Mouse (Mus musculus) cerebellum, adult 11-12 months (tissue): ENCODE results near the gene Hils1.
"Not testable (repeated sequence)": the region's sequence is repeated elsewhere in the genome, so short reads cannot be mapped to it uniquely, and the experiment has no call there.

Experiments used
- DNase-seq: peaks from one replicate; pipeline ENCODE4 v3.0.0; 2022

Gene Hils1

GRCm38 (mm10) chr11:94957693-94958064, 9.7 kb upstream of the Hils1 start:
- DNase-seq, result no peak

DNA sequence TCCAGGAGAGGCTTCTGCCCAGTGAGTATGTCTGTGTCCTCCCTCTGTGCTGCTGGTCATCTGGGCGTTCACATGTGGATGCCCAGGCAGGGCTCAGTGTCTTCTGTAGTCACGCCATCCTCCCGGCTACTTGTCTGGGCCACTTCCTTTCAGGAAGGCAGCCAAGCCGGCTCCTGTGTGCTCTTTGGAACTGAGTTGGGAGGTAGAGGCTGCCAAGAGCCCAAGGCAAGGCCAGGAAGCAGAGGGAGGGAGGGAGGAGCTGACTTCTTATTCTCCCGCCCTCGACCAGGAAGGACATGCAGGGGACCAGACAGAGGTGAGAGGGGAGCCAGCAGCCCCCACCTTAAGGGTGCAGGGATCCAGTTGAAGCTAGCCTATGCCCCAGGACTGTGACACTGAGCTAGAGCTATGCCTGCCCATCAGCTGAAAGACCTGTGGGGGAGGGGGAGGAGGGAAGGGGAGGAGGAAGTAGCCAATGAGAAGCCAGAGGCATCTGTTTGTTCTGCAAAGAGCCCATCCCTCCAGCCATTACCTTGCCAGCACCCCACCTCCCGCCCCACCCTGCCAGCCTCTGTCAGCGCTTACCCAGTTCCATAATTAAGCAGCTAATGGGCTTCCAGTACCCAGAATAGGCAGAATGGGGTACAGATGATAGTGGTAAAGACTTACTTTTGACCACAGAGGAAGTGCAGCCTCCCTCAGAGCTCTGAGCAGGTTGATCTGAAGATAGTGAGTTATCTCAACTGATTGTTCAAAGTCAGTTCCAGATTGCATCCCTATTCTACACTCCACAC, 9.1 kb upstream of the Hils1 start:
- DNase-seq, result peak; percentile 62

DNA sequence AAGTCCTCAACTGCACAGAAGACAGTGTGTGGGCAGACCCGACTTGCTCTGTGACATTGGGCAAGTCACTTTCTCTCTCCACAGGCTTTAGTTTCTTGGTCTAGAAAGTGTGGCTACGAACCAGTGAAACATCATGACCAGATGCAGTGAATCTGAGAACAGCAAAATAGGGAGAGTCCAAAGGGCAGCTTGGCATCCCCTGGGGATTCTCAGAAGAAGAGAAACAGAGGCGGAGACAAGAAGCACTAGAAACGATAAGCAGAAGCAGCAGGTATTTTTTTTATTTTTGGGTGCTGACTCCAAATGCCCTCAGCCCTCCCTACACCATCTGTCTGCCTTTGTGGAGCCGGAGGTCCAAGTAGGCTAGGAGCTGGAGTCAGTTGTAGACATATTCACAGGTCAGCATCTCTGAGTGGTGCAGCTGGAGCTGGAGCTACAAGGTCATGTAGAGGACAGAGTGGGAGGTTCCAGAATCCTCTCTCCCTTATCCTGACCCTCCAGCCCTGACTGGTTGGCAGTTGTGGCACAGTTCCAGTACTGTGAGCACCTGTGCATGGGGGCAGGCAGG, 4.8 kb upstream of the Hils1 start:
- no peak for DNase-seq

- DNase-seq, result peak; percentile 38
Observed at GRCm38 (mm10) chr11:94968187-94968586, 794 bp downstream of the Hils1 start.

GRCm38 (mm10) chr11:94969709-94970108, 2.3 kb downstream of the Hils1 start:
- not testable (repeated sequence) for DNase-seq

- peak; percentile 44 for DNase-seq
Observed at GRCm38 (mm10) chr11:94970210-94970943, 3.0 kb downstream of the Hils1 start.

- peak; percentile 78 for DNase-seq
Observed at GRCm38 (mm10) chr11:94971895-94972615, 4.7 kb downstream of the Hils1 start.

DNA sequence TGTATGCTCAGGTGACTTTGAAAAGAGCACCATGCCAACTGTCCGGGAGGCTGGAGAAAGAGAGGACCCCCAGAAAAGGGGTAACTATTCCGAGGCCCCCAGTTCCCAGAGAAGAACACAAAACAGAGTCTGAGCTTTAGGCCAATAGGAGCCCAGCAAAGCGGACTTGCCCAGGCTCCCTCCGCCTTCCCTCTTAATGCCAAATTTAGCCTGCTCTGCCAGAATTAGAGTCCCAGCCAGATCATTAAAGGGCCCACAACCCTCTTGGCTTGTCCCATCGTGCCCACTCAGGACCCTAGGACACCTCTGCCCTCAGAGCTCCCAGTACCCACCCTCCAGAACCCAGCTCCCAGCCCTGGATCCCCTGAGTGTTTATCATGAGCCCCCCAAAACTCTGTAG, 5.5 kb downstream of the Hils1 start:
- peak; percentile 38 for DNase-seq

DNA sequence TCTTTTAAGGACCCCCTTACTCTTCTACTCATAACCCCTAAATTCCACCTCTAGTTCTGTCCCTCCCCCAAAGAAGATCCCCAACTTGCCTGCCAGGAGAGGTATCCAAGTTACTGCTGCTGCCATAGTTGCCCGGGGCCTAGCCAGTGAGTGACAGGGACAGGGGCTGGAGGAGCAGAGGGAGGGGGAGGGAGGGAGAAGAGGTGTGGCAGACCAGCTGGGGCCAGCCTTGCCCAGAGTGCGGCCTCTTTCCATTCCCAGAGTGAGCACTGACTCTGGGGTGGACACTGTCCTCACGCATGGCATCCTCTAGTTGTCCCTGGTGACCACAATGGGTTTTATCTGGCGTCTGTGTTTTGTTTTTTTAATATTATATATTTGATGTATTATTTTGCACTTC, 5.9 kb downstream of the Hils1 start:
- no peak for DNase-seq

DNA sequence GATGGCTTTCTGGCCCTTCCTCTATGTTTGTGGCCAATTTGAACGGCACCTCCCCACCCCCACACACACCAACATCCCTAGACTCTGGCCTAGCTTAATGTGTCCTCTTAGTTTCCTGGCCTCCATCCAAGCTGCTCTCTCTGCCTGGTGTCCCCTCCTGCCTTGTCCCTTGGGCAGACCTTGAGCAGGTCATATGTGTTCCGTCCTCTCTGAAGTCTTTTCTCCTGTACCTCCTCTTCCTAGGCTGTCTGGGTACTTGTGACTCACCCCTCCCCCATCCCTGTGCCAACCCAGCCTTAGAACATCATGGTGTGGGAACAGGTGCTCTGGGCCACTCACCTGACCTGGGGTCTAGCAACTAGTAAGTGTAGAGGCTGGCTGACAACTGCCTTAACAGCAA, 7.6 kb downstream of the Hils1 start:
- no peak for DNase-seq

DNA sequence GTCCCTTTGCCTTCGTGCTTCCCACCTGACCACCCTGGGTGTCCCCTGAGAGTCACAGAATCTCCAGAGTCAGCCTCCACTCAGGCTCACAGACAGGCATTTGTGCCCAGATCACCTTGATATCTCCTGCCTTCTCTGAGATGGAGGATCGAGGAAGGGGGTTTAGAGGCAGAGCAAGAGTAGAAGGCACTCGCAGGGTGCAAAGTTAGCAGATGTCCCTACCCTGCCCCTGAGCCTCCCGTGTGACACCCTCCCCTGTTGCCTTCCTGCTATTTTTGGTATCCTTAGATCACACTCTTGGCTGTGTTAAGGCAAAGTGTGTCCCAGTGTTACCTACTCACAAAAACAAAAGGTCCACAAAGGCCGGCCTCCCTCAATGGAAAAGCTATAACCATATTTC, 8.8 kb downstream of the Hils1 start, which contains the start of gene Sgca:
Gene Sgca, minus strand, starts transcription at position 129 of the 400 bp plus-strand sequence.
- DNase-seq, result no peak

GRCm38 (mm10) chr11:94978178-94978915, 11.0 kb downstream of the Hils1 start:
- DNase-seq, result no peak

DNA sequence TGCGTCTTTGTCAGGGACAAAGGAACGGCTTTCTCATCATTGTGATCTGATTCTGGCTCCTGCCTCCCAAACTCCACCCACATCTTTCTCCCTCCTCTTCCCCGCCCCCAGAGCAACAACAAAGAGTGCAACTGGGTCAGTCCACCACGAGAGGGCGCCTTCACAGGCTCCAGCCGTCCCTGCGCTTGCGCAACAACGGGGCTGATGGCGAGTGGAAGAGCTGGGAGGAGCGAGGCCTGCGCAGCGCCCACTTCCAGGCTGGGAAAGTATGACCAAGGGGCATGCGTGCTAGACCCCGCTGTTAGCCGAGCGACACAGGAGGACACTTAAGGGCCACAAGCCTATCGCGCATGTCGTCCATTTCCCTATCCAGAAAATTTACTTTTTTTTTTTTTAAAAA, 11.6 kb downstream of the Hils1 start:
- DNase-seq, result peak; percentile 97

- no peak for DNase-seq
Observed at GRCm38 (mm10) chr11:94979462-94980179, 12.2 kb downstream of the Hils1 start.

- DNase-seq, result peak; percentile 27
Observed at GRCm38 (mm10) chr11:94985140-94985539, 17.7 kb downstream of the Hils1 start.

DNA sequence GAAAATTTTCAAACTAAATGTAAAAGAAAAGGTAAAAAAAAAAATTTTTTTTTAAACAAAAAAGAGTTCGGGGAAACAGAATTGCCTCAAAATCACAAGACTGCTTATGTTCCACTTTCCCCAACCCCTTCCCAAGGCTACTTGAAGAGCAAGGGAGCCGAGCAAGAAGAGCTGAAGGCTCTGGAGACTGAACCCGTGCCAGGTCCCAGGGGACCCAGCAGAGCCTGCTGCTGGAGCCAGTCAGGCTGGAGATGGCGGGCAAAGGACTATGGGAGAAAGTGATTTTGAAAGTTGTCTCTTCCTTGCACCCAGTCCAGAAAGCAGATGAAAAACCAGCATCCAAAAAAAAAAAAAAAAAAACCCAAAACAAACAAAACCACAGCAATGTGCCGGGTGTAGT, 18.4 kb downstream of the Hils1 start:
- peak; percentile 35 for DNase-seq

GRCm38 (mm10) chr11:94986435-94986834, 19.0 kb downstream of the Hils1 start:
- no peak for DNase-seq

DNA sequence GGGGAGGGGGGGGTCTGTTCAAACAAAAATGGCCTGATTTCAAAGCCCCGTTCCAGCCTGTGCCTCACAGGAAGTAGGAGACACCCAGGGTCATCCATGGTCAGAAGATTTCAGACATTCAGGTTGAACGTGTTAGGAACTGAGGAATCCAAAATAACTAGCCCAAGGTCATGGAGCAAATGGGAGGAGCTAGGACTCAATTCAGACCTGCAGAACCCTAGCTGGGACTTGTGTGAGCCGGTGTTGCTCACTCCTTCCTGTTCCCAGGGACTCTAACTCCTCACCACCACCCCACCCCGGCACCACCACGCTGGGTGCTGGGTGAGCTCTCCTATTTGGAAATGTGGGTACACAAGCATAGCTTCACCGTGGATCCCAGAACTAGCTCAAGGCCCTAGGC, 19.9 kb downstream of the Hils1 start:
- no peak for DNase-seq

GRCm38 (mm10) chr11:94987851-94988250, 20.5 kb downstream of the Hils1 start:
- DNase-seq, result peak; percentile 54

DNA sequence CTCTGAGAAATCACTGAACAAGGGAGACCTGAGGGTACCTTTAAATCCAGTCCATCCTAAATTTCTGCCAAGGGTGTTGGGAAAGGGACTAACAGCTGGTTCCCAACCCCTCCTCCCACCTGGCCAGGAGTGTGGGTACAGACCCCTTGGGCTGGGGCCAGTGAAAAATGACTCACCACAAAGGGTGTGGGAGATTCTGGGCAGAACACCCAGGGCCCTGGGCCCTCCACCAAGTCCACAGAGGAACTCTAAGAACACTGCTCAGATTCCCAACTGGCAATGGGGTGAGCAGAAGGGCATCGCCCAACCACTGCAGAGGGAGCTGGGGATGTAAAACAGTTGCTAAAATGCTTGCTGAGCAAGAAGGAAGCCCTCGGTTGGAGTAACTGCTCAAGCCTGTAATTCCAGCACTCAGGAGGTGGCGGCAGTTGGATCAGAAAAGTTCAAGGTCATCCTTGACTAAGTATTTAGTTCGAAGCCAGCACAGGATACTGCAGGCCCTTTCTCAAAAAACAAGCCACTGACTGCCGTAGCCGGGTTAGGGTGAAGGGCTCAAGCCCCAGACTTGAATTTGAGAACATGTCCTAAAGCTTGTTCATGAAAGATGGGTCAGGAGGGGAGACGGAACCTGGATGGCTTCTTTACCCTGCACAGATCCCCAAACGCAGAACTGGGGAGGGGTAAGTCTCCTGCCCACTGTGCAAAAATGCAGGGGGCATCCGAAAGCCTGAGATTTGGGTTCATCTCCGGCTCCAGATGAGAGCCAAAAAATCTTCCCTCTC, 21.6 kb downstream of the Hils1 start:
- peak; percentile 67 for DNase-seq

DNA sequence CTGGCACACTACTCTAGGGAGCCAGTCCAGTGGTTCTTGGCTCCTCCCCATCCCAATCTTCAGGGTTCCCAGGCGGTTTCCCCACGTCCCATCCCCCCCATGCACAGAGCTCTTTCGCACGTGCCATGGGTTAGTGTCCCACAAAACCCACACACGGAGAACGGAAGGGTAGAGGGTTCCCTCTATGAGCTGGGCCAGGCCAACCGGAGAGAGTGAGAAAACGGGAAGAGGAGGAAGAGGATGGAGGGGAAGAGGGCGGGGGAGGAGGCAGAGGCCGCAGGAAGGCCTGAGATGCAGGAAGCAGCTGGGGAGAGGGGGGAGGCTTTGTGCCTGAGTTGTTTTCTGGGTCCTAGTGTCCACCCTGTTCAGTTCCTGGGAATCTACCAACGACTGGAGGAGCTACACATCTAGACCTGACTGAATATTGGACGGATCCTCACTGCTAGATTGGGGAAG, 22.2 kb downstream of the Hils1 start:
- peak; percentile 87 for DNase-seq
